Mouse (Mus musculus): ENCODE results near the gene Flot1. TPM values are rescaled to one million over a fixed set of nuclear protein-coding genes. Genes with fewer than 3 reads are reported as not detected.
"Not testable (repeated sequence)": the region's sequence is repeated elsewhere in the genome, so short reads cannot be mapped to it uniquely, and the experiment has no call there.

Gene Flot1
- polyA plus RNA-seq, 1 experiment from 2014 or later: 150 TPM

GRCm38 (mm10) chr17:35837487-35837886, 14.5 kb downstream of the Flot1 start:
- H3K27me3 ChIP-seq (replicated peaks; ENCODE audit: control insufficient read depth, insufficient read depth, low read length): no peaks in the 10 kb centered on the region
- H3K4me2 ChIP-seq (ENCODE audit: low read length): peak overlapping the region; percentile 74
- peaks cover 25% of the 10 kb centered on the region for H3K36me3 ChIP-seq (ENCODE audit: control insufficient read depth, insufficient read depth, low read length)
- H3K9me3 ChIP-seq (ENCODE audit: control insufficient read depth, low read length): no peaks in the 10 kb centered on the region
- no peak for ATAC-seq
- peaks cover 43% of the 10 kb centered on the region for H3K4me1 ChIP-seq (ENCODE audit: control insufficient read depth, insufficient read depth, low read depth, low read length)
- H3K27ac ChIP-seq (ENCODE audit: low read depth, low read length): peak overlapping the region; percentile 95
- WGBS: 1% methylated on average over 18 of the region's 18 CpGs
- H3K4me3 ChIP-seq (ENCODE audit: low read length): peak overlapping the region; percentile 77
- H3K9ac ChIP-seq (ENCODE audit: low read depth, low read length): peak overlapping the region; percentile 96

DNA sequence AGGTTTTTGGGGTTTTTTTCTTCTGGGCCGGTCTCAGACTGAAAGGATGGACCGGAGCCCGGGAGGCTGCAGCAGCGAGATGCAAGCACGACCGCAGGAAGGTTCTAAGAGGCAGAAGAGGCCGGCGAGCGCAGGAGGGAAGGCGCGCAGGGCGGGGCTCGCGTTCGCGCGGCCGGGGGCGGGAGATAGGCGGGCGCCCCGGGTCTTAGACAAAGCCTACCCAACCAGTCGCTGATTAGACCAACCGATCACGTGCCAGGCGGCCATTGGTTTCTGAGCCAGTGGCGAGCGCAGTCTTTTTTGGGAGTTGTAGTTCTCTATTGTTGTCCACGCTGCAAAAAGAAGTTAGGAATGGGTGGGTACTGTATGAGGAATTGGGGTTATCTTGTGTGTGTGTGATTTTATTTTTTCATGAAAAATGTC, 15.1 kb downstream of the Flot1 start, which contains the start of gene Tubb5:
Gene Tubb5 (minus strand): TSS at position 185 of the 423 bp plus-strand sequence.
- Histone ChIP-seq H3K4me2 (ENCODE audit: low read length) (peak within 1 kb of the TSS; percentile 74), H3K4me3 (ENCODE audit: low read length) (peak within 1 kb of the TSS; percentile 77), H3K9ac (ENCODE audit: low read depth, low read length) (peak within 1 kb of the TSS; percentile 96), H3K36me3 (ENCODE audit: control insufficient read depth, insufficient read depth, low read length) (peaks cover 24% of the 10 kb centered on the region), H3K9me3 (ENCODE audit: control insufficient read depth, low read length) (no peaks in the 10 kb centered on the region), H3K27me3 (replicated peaks; ENCODE audit: control insufficient read depth, insufficient read depth, low read length) (no peaks in the 10 kb centered on the region), H3K4me1 (ENCODE audit: control insufficient read depth, insufficient read depth, low read depth, low read length) (peaks cover 45% of the 10 kb centered on the region), H3K27ac (ENCODE audit: low read depth, low read length) (peak within 1 kb of the TSS; percentile 95)
- peak; percentile 83 for ATAC-seq
- WGBS: 1% methylated on average over 29 of the region's 29 CpGs

- peak overlapping the region; percentile 95 for H3K27ac ChIP-seq (ENCODE audit: low read depth, low read length)
- H3K36me3 ChIP-seq (ENCODE audit: control insufficient read depth, insufficient read depth, low read length): peaks cover 20% of the 10 kb centered on the region
- no peak for ATAC-seq
- peaks cover 44% of the 10 kb centered on the region for H3K4me1 ChIP-seq (ENCODE audit: control insufficient read depth, insufficient read depth, low read depth, low read length)
- peak overlapping the region; percentile 77 for H3K4me3 ChIP-seq (ENCODE audit: low read length)
- peak overlapping the region; percentile 74 for H3K4me2 ChIP-seq (ENCODE audit: low read length)
- H3K9ac ChIP-seq (ENCODE audit: low read depth, low read length): peak overlapping the region; percentile 62
- H3K9me3 ChIP-seq (ENCODE audit: control insufficient read depth, low read length): no peaks in the 10 kb centered on the region
- H3K27me3 ChIP-seq (replicated peaks; ENCODE audit: control insufficient read depth, insufficient read depth, low read length): no peaks in the 10 kb centered on the region
- WGBS: 3% methylated on average over 5 of the region's 5 CpGs
These were observed 15.5 kb downstream of the Flot1 start for GRCm38 (mm10) chr17:35838570-35838969.

GRCm38 (mm10) chr17:35839002-35839401, 16.0 kb downstream of the Flot1 start:
- H3K36me3 ChIP-seq (ENCODE audit: control insufficient read depth, insufficient read depth, low read length): peaks cover 17% of the 10 kb centered on the region
- H3K27me3 ChIP-seq (replicated peaks; ENCODE audit: control insufficient read depth, insufficient read depth, low read length); ATAC-seq; H3K9me3 ChIP-seq (ENCODE audit: control insufficient read depth, low read length): not testable (repeated sequence)
- peak overlapping the region; percentile 74 for H3K4me2 ChIP-seq (ENCODE audit: low read length)
- WGBS: 60% methylated on average over 3 of the region's 3 CpGs
- H3K27ac ChIP-seq (ENCODE audit: low read depth, low read length): peak overlapping the region; percentile 95
- peaks cover 39% of the 10 kb centered on the region for H3K4me1 ChIP-seq (ENCODE audit: control insufficient read depth, insufficient read depth, low read depth, low read length)
- peak overlapping the region; percentile 77 for H3K4me3 ChIP-seq (ENCODE audit: low read length)
- H3K9ac ChIP-seq (ENCODE audit: low read depth, low read length): peak overlapping the region; percentile 62

DNA sequence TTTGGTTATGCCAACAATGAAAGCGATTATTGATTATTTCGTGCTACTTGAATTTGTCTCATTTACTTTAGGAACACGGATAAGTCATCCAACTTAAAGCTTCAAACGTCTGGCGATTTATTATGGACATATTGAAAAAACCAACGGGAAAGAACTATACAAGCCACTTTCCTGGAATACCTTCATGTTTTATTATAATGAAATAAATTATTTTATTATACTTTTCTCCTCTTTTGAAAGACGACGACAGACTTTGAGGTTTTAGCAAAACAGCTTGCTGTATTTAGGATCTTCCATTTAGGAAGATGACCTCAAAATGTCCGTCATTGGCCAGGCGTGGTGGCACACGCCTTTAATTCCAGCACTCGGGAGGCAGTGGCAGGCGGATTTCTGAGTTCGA, 17.5 kb downstream of the Flot1 start:
- H3K36me3 ChIP-seq (ENCODE audit: control insufficient read depth, insufficient read depth, low read length): peaks cover 4% of the 10 kb centered on the region
- H3K27ac ChIP-seq (ENCODE audit: low read depth, low read length): peak overlapping the region; percentile 81
- ATAC-seq: no peak
- 56% methylated on average over 14 of the region's 14 CpGs for WGBS
- H3K4me2 ChIP-seq (ENCODE audit: low read length): peak overlapping the region; percentile 52
- H3K9me3 ChIP-seq (ENCODE audit: control insufficient read depth, low read length): no peaks in the 10 kb centered on the region
- peak overlapping the region; percentile 53; the same call in 1 of the 2 replicates for H3K9ac ChIP-seq (ENCODE audit: low read depth, low read length)
- no peaks in the 10 kb centered on the region for H3K27me3 ChIP-seq (replicated peaks; ENCODE audit: control insufficient read depth, insufficient read depth, low read length)
- peaks cover 24% of the 10 kb centered on the region for H3K4me1 ChIP-seq (ENCODE audit: control insufficient read depth, insufficient read depth, low read depth, low read length)
- H3K4me3 ChIP-seq (ENCODE audit: low read length): peak overlapping the region; percentile 62

- peak within 1 kb of the TSS; percentile 62 for H3K4me3 ChIP-seq (ENCODE audit: low read length)
- ATAC-seq: peak; percentile 92
- H3K9me3 ChIP-seq (ENCODE audit: control insufficient read depth, low read length): no peaks in the 10 kb centered on the region
- no peaks in the 10 kb centered on the region for H3K27me3 ChIP-seq (replicated peaks; ENCODE audit: control insufficient read depth, insufficient read depth, low read length)
- WGBS: under 1% methylated on average over 59 of the region's 59 CpGs
- peak within 1 kb of the TSS; percentile 57 for H3K4me2 ChIP-seq (ENCODE audit: low read length)
- H3K4me1 ChIP-seq (ENCODE audit: control insufficient read depth, insufficient read depth, low read depth, low read length): peaks cover 18% of the 10 kb centered on the region
- peaks cover 6% of the 10 kb centered on the region for H3K36me3 ChIP-seq (ENCODE audit: control insufficient read depth, insufficient read depth, low read length)
- peak within 1 kb of the TSS; percentile 81 for H3K27ac ChIP-seq (ENCODE audit: low read depth, low read length)
- H3K9ac ChIP-seq (ENCODE audit: low read depth, low read length): peak within 1 kb of the TSS; percentile 64
These were observed 18.3 kb downstream of the Flot1 start, which contains the start of gene Mdc1 for GRCm38 (mm10) chr17:35841076-35841950. TSS of gene Mdc1 (plus strand) at chr17:35841515.

- ATAC-seq: no peak
- Histone ChIP-seq H3K4me2 (ENCODE audit: low read length) (peak overlapping the region; percentile 57), H3K27me3 (replicated peaks; ENCODE audit: control insufficient read depth, insufficient read depth, low read length) (no peaks in the 10 kb centered on the region), H3K4me3 (ENCODE audit: low read length) (peak overlapping the region; percentile 62), H3K9me3 (ENCODE audit: control insufficient read depth, low read length) (no peaks in the 10 kb centered on the region), H3K27ac (ENCODE audit: low read depth, low read length) (peak overlapping the region; percentile 68), H3K4me1 (ENCODE audit: control insufficient read depth, insufficient read depth, low read depth, low read length) (peaks cover 18% of the 10 kb centered on the region), H3K36me3 (ENCODE audit: control insufficient read depth, insufficient read depth, low read length) (peaks cover 7% of the 10 kb centered on the region), H3K9ac (ENCODE audit: low read depth, low read length) (peak overlapping the region; percentile 64; the same call in 1 of the 2 replicates)
- 19% methylated on average over 11 of the region's 11 CpGs for WGBS
These were observed 19.0 kb downstream of the Flot1 start for GRCm38 (mm10) chr17:35842006-35842405.

GRCm38 (mm10) chr17:35843514-35843913, 20.5 kb downstream of the Flot1 start:
- no peak overlapping the region for H3K4me3 ChIP-seq (ENCODE audit: low read length)
- 95% methylated on average over 3 of the region's 3 CpGs for WGBS
- no peak for ATAC-seq
- no peaks in the 10 kb centered on the region for H3K9me3 ChIP-seq (ENCODE audit: control insufficient read depth, low read length)
- no peak overlapping the region for H3K27ac ChIP-seq (ENCODE audit: low read depth, low read length)
- peaks cover 14% of the 10 kb centered on the region for H3K36me3 ChIP-seq (ENCODE audit: control insufficient read depth, insufficient read depth, low read length)
- no peak overlapping the region for H3K9ac ChIP-seq (ENCODE audit: low read depth, low read length)
- H3K4me2 ChIP-seq (ENCODE audit: low read length): no peak overlapping the region
- H3K4me1 ChIP-seq (ENCODE audit: control insufficient read depth, insufficient read depth, low read depth, low read length): peaks cover 18% of the 10 kb centered on the region
- no peaks in the 10 kb centered on the region for H3K27me3 ChIP-seq (replicated peaks; ENCODE audit: control insufficient read depth, insufficient read depth, low read length)

DNA sequence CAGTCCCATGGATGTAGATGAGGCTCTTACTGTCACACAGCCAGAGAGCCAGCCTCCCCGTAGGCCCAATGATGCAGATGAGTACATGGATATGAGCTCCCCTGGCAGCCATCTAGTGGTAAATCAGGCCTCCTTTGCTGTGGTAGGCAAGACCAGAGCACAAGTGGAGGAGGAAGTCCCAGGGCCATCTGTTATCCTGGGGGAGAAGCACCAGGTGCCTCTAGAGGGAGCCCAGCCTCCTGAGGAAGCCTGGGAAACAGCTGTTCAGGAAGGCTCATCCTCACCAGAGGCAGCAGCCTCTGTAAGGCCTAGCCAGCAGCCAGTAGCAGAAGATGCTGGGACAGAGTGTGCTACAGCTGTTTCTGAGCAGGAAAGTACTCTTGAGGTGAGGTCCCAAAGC, 25.1 kb downstream of the Flot1 start:
- no peak for ATAC-seq
- no peaks in the 10 kb centered on the region for H3K9me3 ChIP-seq (ENCODE audit: control insufficient read depth, low read length)
- H3K4me1 ChIP-seq (ENCODE audit: control insufficient read depth, insufficient read depth, low read depth, low read length): 0 out of 2 replicates have a peak, but pooled peaks cover 1% of the 10 kb centered on the region
- no peak overlapping the region for H3K9ac ChIP-seq (ENCODE audit: low read depth, low read length)
- H3K27me3 ChIP-seq (replicated peaks; ENCODE audit: control insufficient read depth, insufficient read depth, low read length): no peaks in the 10 kb centered on the region
- no peak overlapping the region for H3K27ac ChIP-seq (ENCODE audit: low read depth, low read length)
- H3K4me2 ChIP-seq (ENCODE audit: low read length): no peak overlapping the region
- no peak overlapping the region for H3K4me3 ChIP-seq (ENCODE audit: low read length)
- 55% methylated on average over 1 of the region's 1 CpGs for WGBS
- peaks cover 25% of the 10 kb centered on the region for H3K36me3 ChIP-seq (ENCODE audit: control insufficient read depth, insufficient read depth, low read length)

Measured in hindbrain, embryonic 16.5 days (tissue).